Comparison of ENCODE assay signal across 8 mouse cellular contexts in genomic region chr11:120236438-120237165, GRCm38 (mm10). TPM values are rescaled to one million over a fixed set of nuclear protein-coding genes. Genes with fewer than 3 reads are reported as not detected.
DNase-seq lines count a peak whose midpoint lies in the region; ATAC-seq and TF ChIP-seq lines count a peak whose summit lies in the region.

No protein-coding gene starts in this region.

- TF ChIP-seq CTCF in kidney, adult 2 months (conservative IDR thresholded peaks at IDR 0.05; ENCODE audit: insufficient read depth, insufficient read length, low read depth, low read length) = no peak

- H3K4me3 ChIP-seq in kidney, adult 2 months (ENCODE audit: insufficient read depth, low read depth, low read length) = peak overlapping the region; percentile 76
- H3K4me3 ChIP-seq in lung, embryonic 16.5 days (ENCODE audit: low read length) = peak overlapping the region; percentile 75

- peak overlapping the region; percentile 78 for H3K27ac ChIP-seq in kidney, adult 2 months (ENCODE audit: insufficient read depth, low read depth, low read length)
- peak overlapping the region; percentile 81 for H3K27ac ChIP-seq in lung, embryonic 16.5 days (ENCODE audit: low read length)

- under 1% methylated on average over 95 of the region's 96 CpGs for WGBS in kidney, adult 2 months
- under 1% methylated on average over 73 of the region's 96 CpGs for WGBS in lung, embryonic 16.5 days

- peak overlapping the region; percentile 97 for H3K4me2 ChIP-seq in lung, embryonic 16.5 days (ENCODE audit: low read depth, low read length)

- no peaks in the 10 kb centered on the region for H3K36me3 ChIP-seq in kidney, adult 2 months (ENCODE audit: control insufficient read depth, insufficient read depth, low read length)
- H3K36me3 ChIP-seq in lung, embryonic 16.5 days (ENCODE audit: control insufficient read depth, insufficient read depth, low read length) = no peaks in the 10 kb centered on the region

- no peaks in the 10 kb centered on the region for H3K27me3 ChIP-seq in kidney, adult 2 months (replicated peaks; ENCODE audit: control insufficient read depth, insufficient read depth, low read length)
- no peaks in the 10 kb centered on the region for H3K27me3 ChIP-seq in lung, embryonic 16.5 days (ENCODE audit: control insufficient read depth, insufficient read depth, low read depth, low read length)

- ATAC-seq in granulocyte monocyte progenitor cell, adult 5-6 weeks (replicated peaks; ENCODE audit: poor library complexity, severe bottlenecking) = peak; percentile 19
- no peak for ATAC-seq in lung, embryonic 16.5 days (ENCODE audit: low read depth)

- no peak for TF ChIP-seq POLR2A in kidney, adult 2 months (IDR thresholded peaks at IDR 0.05; ENCODE audit: low read depth, low read length)

- peak; percentile 41 to 50 for DNase-seq in spleen, postnatal 10 days (ENCODE audit: low spot score in 2 of 2)
- no peak for DNase-seq in spleen, adult 12 weeks (ENCODE audit: low spot score)
- peak; percentile 79 for DNase-seq in cerebellum, adult 9-11 months
- DNase-seq in kidney, adult 2 months = peak; percentile 71
- peak; percentile 62 to 74 for DNase-seq in right cerebral cortex, adult 2 months (ENCODE audit: low spot score in 2 of 2)
- DNase-seq in ovary, postnatal 14 days (ENCODE audit: low spot score) = no peak

- peak overlapping the region; percentile 91 for H3K9ac ChIP-seq in lung, embryonic 16.5 days (ENCODE audit: low read length)

- H3K9me3 ChIP-seq in lung, embryonic 16.5 days (ENCODE audit: control insufficient read depth, low read length) = no peaks in the 10 kb centered on the region

- peaks cover 17% of the 10 kb centered on the region for H3K4me1 ChIP-seq in kidney, adult 2 months (ENCODE audit: control insufficient read depth, insufficient read depth, low read length)
- peaks cover 41% of the 10 kb centered on the region for H3K4me1 ChIP-seq in lung, embryonic 16.5 days (replicated peaks; ENCODE audit: control insufficient read depth, insufficient read depth, low read length)

RNA-seq across cellular contexts. Expression of gene Bahcc1, which starts 3.9 kb away (rescaled TPM):
- total RNA-seq in granulocyte monocyte progenitor cell, adult 5-6 weeks (2014; fragmentation: Nextera tagmentation) = 22.5 and 22.9 TPM in 2 replicates
- 4.7 and 5.9 TPM in 2 replicates for total RNA-seq in granulocyte monocyte progenitor cell, adult 5-6 weeks (2017)
- 8.0 and 9.2 TPM in 2 replicates for polyA plus RNA-seq in kidney, adult 2 months (2012; rRNA removed)
- polyA plus RNA-seq in lung, embryonic 16.5 days (2015; fragmentation: Nextera tagmentation; extraction: Ambion mirVana) = 7.0 and 7.5 TPM in 2 replicates

Comparison
In these comparisons a context has a peak if more than half of its experiments do, and no peak if none do; other contexts are left out.
1. DNase-seq: peak in spleen, postnatal 10 days (2 of 2), cerebellum, adult 9-11 months (single experiment), kidney, adult 2 months (single experiment) and right cerebral cortex, adult 2 months (2 of 2); none in spleen, adult 12 weeks (single experiment) and ovary, postnatal 14 days (single experiment).